Mouse (Mus musculus): ENCODE results near the gene Smarcal1.

Gene Smarcal1

GRCm38 (mm10) chr1:72582947-72583731, at the start of gene Smarcal1:
TSS of gene Smarcal1 (plus strand) at chr1:72583251.
- peak; percentile 98 for DNase-seq (ENCODE audit: low spot score)

DNA sequence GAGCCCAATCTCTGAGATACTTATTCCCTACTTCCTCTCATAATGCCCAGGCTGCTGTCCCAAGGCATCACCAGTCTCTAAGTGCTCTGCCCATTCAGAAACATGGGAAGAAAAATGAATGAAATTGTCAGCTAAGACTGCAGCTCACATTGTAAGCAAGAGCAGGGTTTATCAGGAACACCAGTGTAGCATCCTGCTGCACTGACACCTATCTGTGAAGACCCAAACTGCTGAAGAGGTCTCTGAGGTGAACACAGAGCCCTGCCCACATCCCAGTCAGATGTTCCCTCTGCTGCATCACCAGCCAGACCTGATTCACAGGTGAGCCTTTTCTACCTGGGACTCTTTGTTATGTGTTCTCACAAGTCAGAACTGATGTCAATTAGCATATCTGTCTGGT, 49.6 kb upstream of the Smarcal1 start:
- no peak for DNase-seq (ENCODE audit: low spot score)

GRCm38 (mm10) chr1:72535725-72536571, 47.1 kb upstream of the Smarcal1 start:
- no peak for DNase-seq (ENCODE audit: low spot score)

DNA sequence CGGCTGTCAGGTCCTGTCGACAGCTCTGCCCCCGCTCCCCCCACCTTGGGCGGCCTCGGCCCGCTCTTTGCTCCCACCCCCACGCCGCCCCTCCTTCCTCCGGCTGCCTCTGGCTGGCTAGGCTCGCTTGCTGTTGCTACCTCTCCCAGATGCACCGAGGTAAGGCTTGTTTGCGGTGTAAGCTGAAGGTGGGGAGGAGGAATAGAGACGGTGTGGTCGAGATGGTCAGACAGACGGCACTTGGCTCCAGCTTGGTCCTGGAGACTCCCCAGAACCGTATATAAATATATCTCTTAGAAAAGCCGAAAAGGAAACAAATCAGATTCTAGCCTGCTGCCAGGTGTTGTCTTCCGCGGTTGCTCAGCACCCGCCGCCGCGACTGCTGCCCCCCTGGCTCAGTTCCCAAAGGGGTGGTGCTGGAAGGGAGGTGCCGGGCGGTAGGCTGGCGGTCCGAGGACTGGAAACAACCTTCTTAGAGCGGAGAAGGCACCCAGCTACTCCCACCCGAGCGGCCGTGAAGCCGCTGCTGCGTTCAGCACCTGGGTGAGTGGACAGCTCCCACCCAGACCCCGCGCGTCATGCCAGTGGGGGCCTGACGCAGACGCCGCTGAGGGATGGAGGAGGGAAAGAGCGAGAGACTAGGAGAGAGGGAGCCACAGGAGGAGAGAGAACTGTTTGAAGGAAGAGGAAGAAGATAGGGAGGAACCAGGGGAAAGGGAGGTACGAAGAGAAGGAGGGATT, 46.3 kb upstream of the Smarcal1 start, which contains the start of gene March4:
March4 (minus strand) TSS at position 320 of the 741 bp plus-strand sequence.
- DNase-seq (ENCODE audit: low spot score), result no peak

- no peak for DNase-seq (ENCODE audit: low spot score)
Observed at GRCm38 (mm10) chr1:72538266-72538665, 44.8 kb upstream of the Smarcal1 start.

GRCm38 (mm10) chr1:72550317-72550716, 32.7 kb upstream of the Smarcal1 start:
- no peak for DNase-seq (ENCODE audit: low spot score)

GRCm38 (mm10) chr1:72556471-72556870, 26.6 kb upstream of the Smarcal1 start:
- no peak for DNase-seq (ENCODE audit: low spot score)

GRCm38 (mm10) chr1:72558625-72559024, 24.4 kb upstream of the Smarcal1 start:
- no peak for DNase-seq (ENCODE audit: low spot score)

- DNase-seq (ENCODE audit: low spot score), result peak; percentile 14
Observed at GRCm38 (mm10) chr1:72564334-72564962, 18.6 kb upstream of the Smarcal1 start.

- no peak for DNase-seq (ENCODE audit: low spot score)
Observed at GRCm38 (mm10) chr1:72567056-72567455, 16.0 kb upstream of the Smarcal1 start.

- DNase-seq (ENCODE audit: low spot score), result no peak
Observed at GRCm38 (mm10) chr1:72568725-72569124, 14.3 kb upstream of the Smarcal1 start.

DNA sequence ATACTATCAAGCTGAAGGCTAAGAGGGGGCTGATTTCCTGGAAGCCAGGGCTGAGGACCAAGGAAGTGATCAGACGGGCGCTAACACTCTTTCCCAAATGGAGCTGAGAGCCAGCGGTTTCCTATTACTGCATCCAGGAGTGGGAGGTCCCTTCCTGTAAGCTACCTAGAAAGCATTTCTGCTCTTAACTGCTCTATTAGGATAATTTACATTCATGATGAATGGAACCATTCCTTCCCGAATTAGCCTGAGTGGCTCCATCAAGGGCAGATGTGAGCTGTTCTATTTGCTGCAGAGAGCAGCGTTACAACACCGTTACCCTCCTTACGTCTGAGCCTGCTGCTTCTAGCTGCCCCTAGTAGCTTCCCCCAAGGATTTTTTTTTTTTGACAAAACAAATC, 9.0 kb upstream of the Smarcal1 start:
- DNase-seq (ENCODE audit: low spot score), result no peak

GRCm38 (mm10) chr1:72574608-72575007, 8.4 kb upstream of the Smarcal1 start:
- no peak for DNase-seq (ENCODE audit: low spot score)

DNA sequence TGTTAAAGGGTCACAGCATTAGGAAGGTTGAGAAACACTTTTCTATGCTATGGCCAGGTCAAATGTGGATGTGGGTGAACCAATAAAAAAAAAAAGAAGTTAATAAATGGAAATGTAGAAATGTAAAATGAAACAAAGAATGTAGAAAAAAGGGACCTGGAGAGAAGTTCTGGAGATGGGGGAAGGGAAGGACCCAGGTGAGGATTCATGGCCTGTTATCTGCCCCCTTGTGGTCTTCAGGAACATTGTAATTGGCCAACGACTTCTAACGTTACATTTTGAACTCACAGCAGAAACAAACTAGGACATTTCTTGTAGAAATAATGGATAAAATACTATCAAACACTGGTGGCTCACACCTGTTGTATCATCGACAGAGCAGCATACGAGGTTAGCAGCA, 7.9 kb upstream of the Smarcal1 start:
- no peak for DNase-seq (ENCODE audit: low spot score)

DNA sequence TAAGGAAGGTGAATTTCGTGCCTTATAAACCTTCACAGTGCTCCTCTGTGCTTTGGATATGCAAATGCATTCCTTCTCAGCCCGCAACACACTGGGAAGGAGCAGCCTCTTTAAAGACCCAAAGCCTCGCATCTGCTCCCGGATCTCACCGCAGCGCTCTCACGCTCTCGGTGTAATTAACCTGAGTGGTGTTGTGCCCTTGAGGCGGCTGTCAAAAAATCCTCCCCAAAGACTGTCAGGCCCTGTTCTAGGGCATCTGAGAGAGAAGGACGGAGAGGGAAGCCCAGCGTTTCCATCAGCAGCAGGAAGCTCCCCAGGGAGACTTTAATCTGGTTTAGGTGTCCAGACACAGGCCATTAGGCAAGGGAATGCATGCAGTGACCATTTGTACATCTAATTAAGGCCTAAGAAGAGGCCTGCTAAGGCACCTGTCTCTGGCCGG, 5.5 kb upstream of the Smarcal1 start:
- DNase-seq (ENCODE audit: low spot score), result no peak

DNA sequence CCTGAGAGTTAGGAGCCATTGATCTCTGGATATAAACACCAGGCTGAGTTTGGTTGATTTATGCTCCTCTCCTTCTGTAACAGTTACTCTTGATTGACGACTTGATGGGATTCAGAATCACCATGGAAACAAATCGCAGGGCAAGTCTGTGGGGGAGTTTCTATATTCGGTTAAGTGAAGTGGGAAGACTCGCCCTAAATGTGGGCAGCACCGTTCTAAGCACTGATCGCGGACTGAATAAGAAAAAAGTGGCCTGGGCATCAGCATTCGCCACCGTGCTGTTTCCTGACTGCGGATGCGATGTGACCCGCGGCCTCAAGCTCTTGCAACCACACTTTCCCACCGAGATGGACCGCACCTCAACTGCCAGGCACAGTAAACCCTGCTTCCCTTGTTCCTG, 4.7 kb upstream of the Smarcal1 start:
- DNase-seq (ENCODE audit: low spot score), result no peak

DNA sequence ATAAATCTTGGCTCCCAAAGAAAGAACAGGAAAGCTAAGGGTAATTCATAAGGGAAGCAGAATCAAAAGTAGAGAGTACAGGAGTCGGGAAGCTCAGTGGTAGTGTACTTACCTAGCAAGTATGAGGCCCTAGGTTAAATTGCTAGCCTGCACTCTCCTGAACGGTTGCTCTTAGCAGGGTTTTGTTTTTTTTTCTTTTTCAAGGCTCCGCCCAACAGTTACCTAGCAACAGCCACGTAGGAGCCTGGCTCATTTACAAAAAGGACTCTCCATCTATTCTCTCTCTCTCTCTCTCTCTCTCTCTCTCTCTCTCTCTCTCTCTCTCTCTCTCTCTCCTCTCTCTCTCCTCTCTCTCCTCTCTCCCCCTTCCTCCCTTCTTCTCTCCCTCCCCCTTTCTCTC, 4.2 kb upstream of the Smarcal1 start:
- no peak for DNase-seq (ENCODE audit: low spot score)

DNA sequence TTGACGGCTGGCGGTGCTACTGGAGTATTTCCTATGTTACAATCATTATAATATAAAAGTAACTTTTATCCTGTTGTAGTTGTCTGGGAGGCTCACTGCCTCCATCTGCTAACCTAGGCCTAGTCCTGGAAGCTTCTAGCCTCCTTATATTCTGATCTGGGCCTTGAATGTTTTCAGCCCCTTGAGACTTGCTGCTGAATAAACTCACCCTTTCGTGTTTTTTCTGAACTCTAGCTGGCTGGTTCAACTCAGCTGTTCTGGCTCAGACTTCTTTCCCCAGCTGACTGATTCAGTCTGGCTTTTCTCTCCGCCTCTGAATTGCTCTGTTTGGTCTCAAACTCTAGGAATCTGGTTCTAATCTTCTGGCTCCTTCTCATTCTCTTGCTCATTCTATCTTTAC, 855 bp downstream of the Smarcal1 start:
- peak; percentile 44 for DNase-seq (ENCODE audit: low spot score)

- DNase-seq (ENCODE audit: low spot score), result no peak
Observed at GRCm38 (mm10) chr1:72585971-72586875, 3.2 kb downstream of the Smarcal1 start.

GRCm38 (mm10) chr1:72587532-72587931, 4.5 kb downstream of the Smarcal1 start:
- DNase-seq (ENCODE audit: low spot score), result no peak

DNA sequence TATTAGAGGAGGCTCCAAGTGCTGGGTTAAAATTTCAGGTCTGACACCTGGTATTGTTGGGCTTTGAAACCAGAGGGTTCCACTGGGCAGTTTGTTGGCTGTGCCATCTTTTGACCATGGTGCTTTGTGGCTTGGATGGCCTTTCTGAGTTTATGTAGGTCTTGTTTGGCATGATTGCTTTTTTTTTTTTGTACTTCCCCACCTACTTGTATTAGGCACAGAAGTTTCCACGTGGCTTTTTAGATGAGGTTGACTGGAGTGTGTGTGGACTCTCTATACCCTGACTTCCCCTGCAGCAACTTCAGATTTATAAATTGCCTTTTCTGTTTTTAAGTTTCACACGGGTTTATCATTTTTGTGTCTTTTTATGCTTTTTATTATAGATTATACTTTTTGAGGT, 5.7 kb downstream of the Smarcal1 start:
- DNase-seq (ENCODE audit: low spot score), result no peak

Measured in adipocyte (in vitro differentiated cells).